Mouse (Mus musculus) adrenal gland, adult (tissue): ENCODE data around the gene Gm11938.
"Not testable (repeated sequence)": the region's sequence is repeated elsewhere in the genome, so short reads cannot be mapped to it uniquely, and the experiment has no call there.

Experiments
- DNase-seq, 2 experiments: peaks; one replicate each; pipeline ENCODE4 v3.0.0; 2022 to 2023; ENCODE audit warnings: low spot score in 1 of 2; ENCODE audit not compliant: inconsistent age in 2 of 2

The Gm11938 gene

DNA sequence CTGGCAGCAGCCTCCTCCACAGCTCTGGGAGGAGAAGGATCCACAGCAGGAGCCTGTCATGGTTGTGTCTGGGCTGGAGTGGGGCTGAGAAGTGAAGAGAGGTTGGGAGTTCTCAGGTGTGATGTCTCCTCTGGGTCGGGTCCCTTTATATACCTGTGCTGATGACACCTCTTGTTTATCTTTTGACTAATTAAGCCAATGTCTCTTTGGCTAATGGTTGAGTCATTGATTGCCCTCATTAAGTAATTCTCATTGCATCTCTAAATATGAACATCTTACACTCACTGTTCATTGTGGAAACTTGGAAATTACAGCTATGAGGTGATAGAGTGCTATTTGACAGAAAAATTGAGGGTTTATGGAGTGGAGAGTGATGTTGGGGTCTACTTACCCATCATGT is at the start of gene Gm11938:
Gene Gm11938, minus strand, starts transcription at position 101 of the 400 bp plus-strand sequence.
- DNase-seq, result not testable (repeated sequence)

DNA sequence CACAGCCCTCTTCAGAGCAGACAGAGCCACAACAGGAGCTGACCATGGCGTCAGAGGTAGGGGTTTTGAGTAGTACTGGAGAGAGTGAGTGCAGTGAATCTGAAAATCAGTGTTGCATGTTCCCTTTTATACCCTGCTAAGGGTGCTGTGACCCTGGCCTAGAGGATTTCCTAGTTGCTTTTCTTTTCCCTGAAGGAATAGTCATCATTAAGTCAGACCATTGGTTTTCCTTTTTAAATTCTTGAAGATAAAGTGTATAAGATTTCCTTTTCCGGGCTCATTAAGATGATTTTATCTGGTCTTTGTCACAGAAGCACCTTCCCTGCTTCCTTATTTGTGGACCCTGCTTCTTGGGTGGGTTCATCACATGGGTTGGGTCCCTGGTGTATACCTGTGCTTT is 47.0 kb upstream of the Gm11938 start, which contains the start of gene Gm11555:
Gene Gm11555, minus strand, starts transcription at position 101 of the 400 bp plus-strand sequence.
- no peak for DNase-seq

DNA sequence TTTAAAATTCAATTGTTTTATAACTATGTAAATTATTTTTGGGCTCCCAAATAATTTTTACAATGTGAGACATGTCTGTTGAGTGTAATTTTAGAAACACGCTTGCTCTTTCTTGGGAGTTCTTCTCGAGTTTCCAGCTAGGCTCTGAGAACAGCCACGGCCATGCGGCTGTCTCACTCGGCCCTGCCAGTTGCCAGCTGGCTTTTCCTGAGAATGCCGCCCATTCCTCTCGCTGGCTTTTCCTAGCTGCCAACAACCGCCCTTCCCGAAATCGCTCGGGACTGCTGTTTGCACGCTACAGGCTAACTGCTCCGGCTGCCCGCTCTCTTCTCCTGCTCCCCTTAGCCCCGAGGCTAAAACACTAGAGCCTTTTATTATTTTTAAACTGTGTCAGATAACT is 43.3 kb upstream of the Gm11938 start:
- no peak for DNase-seq

DNA sequence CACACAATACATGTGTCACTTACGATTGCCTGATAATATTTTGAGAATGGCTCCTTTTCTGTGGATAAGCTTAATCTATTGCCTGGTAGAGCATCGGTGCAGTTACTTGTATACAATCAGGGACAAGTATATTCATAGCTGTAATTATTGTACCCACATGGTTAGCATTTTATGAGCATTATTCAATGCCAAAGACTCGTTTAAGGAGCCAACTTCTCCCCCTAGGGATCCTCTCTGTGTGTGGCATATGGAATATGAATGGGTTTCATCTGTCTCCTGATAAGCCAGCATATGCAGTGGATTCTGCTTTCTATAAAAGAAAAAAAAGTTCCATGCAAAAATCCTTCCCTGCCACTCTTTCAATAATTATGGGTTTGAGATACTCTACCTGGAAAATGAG is 41.2 kb upstream of the Gm11938 start:
- DNase-seq, result no peak

DNA sequence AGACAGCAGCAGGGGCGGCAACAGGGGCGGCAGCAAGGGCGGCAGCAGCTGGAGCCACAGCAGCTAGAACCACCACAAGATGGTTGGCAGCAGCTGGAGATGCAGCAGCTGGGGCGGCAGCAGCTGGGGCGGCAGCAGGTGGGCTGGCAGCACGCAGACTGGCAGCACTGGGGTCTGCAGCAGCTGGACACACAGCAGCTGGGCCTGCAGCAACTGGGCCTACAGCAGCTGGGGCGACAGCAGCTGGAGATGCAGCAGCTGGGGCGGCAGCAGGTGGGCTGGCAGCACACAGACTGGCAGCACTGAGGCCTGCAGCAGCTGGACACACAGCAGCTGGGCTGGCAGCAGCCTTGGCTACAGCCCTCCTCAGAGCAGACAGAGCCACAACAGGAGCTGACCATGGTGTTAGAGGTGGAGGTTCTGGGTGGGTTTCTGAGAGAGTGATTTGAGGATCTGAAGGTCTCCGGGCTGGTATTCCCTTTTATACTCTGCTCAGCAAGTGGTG is 40.6 kb upstream of the Gm11938 start, which contains the start of gene Krtap4-7:
Gene Krtap4-7, minus strand, starts transcription at position 455 of the 505 bp plus-strand sequence.
- not testable (repeated sequence) for DNase-seq

DNA sequence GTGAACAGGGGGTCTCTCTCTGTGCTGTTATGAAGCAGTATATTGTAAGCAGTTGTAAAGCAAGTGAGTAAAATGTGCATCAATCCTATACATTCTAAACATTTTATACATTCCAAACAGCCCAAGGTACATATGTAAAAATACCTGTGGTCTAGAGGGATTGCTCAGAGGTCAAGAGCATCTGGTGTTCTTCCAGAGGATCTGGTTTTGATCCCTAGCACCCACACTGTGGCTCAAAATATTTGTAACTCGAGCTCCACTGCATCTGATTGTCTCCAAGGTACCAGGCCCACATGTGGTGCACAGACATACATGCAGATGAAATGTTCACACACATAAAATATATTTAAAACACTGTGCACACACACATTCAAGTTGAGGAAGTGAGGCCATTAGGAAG is 37.8 kb upstream of the Gm11938 start:
- no peak for DNase-seq

DNA sequence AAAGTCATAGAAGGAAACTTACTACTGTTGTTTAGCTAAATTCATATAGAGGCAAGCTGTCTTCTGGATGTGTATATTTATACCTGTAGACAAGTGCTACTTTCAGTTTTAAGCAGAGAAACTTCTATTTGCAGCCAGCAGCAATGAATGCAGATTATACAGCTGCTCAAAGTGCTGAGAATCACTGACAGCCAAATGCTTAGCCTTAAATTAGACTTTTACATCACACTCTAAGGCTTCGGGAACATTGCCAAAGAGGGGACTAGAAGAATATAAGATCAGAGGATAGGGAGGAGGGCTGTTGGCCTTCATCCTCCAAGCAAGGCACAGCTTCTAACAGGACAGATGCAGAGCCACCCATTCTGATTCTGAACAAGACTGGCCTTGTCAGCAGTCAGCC is 34.0 kb upstream of the Gm11938 start:
- no peak for DNase-seq

DNA sequence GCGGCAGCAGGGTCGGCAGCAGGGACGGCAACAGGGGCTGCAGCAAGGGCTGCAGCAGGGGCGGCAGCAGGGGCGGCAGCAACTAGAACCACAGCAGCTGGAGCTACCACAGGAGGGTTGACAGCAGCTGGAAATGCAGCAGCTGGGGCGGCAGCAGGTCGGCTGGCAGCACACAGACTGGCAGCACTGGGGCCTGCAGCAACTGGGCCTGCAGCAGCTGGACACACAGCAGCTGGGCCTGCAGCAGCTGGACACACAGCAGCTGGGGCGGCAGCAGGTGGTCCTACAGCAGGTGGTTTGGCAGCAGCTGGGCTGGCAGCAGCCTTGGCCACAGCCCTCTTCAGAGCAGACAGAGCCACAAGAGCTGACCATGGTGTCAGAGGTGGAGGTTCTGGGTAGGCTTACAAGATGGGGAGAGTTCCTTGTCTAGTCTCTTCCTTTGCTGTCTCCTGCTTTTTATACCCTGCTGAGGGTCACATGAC is 31.6 kb upstream of the Gm11938 start, which contains the start of gene Krtap4-2:
Gene Krtap4-2, minus strand, starts transcription at position 432 of the 482 bp plus-strand sequence.
- no peak for DNase-seq

DNA sequence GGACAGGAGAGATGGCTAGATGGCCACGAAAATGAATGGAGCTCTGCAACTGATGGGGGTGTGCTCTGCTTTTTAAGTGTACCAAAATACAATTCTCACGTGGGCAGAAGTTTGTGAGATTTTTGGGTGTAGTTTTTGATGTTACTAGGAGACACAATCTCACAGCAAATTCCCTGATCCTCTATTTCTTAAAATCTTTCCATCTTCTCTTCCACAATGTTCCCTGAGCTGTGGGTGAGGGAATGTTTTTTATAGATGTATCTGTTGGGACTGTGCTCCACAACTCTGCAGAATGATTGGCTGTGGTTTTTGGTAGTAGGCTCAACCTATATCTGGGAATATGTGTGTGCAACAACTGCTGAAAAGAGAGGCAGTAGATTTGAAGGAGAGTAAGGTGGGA is 30.2 kb upstream of the Gm11938 start:
- DNase-seq, result no peak

DNA sequence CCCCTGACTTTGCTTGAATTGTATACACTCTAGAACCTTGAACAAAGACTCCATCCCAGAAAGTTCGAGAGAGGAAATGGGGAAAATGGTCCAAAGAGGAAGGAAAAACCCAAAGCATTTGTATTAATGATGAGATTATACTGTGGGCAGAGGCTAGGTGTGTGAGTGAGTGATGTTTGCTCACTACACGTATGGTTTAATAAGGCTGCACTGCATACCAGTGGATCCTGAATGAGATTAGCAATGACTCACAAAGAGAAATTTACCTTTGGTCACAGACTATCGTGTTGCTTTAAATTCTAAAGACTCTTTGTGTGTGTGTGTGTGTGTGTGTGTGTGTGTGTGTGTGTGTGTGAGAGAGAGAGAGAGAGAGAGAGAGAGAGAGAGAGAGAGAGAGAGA is 27.8 kb upstream of the Gm11938 start:
- no peak for DNase-seq

DNA sequence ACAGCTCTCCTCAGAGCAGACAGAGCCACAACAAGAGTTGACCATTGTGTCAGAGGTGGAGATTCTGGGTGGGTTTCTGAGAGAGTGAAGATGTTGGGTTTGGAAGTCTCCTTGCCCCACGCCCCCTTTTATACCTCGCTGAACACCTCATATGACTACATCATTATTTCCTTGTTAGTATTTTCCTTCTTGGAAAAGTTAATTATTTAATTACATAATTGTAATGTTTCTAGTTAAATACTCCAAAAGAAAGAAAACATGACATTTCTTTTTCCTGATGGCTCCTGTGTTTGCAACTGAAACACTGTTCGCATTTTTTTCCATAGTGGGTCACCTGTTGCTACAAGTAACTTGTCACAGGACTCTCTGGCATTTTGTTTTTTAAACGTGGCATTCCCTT is 25.0 kb upstream of the Gm11938 start, which contains the start of gene Krtap4-1:
Gene Krtap4-1, minus strand, starts transcription at position 101 of the 400 bp plus-strand sequence.
- no peak for DNase-seq

DNA sequence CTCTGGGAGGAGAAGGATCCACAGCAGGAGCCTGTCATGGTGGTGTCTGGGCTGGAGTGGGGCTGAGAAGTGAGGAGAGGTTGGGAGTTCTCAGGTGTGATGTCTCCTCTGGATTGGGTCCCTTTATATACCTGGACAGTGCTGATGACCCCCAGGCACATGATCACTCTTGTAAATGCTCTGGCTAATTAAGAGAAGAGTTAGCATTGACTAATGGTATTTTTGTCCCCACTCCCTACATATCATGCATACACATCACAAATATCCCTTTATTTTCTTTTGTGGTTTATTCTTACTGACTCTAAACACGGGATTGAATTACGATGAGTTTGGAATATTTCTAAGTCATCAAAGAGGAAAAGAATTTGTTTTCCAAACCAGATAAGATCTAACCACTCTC is 17.2 kb upstream of the Gm11938 start, which contains the start of gene Gm11562:
Gene Gm11562, minus strand, starts transcription at position 101 of the 400 bp plus-strand sequence.
- no peak for DNase-seq

DNA sequence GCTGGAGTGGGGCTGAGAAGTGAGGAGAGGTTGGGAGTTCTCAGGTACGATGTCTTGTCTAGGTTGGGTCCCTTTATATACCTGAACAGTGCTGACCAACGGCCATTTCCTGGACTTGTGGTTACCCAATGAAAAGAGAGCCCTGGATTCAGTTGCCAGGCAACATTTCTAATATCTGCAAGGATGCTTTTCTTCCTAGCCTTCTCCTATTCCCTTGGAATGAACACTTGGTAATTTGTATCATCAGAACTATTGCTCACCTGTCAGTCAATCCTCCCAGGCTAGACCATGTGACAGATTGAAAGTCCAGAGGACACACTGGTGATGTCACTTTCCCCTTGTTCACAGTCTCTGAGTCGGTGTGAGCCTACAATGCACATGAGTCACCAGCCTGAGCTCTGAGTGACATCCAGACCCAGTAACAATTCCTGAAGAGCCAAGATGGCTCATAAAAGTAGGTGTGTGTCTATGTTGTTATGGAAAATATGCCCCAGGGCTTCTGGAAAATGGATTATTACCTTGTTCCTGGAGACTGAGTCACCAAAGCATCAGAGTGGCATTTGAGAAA is 11.8 kb upstream of the Gm11938 start, which contains the start of gene Krtap2-4:
Gene Krtap2-4, minus strand, starts transcription at position 51 of the 568 bp plus-strand sequence.
- peak in 1 of 2 experiments; percentile 18 for DNase-seq

DNA sequence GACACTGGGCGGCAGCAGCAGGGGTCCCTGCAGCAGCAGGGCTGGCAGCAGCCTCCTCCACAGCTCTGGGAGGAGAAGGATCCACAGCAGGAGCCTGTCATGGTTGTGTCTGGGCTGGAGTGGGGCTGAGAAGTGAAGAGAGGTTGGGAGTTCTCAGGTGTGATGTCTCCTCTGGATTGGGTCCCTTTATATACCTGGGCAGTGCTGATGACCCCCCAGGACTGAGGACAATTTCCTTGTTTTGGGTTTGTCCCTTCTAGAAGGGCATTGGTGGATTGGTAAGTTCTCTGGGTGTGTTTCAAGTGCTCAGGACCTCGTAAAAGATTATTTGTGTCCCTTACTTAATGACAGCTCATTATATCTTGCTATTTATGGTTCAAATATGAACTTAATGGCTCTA is 7.0 kb upstream of the Gm11938 start, which contains the start of gene Gm11937:
Gene Gm11937, minus strand, starts transcription at position 101 of the 400 bp plus-strand sequence.
- DNase-seq, result not testable (repeated sequence)

DNA sequence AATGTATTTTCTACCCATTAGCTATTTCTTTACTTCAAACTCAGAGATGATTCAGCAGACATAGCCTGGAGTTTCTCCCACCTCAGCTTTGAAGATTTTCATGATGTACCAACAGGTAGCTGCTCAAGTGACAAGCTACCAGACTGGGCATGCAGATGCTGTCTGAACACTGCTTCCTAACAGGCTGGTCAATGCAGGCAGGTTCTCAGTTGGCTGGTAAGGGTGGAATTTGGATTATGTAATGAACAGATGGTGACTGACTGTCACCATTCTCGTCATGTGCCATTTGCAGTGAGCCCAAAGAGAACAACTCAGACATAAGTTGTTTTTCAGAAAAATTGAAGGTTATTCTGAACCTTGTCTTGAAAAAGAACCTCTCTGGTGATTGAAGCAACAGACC is 6.0 kb upstream of the Gm11938 start:
- no peak for DNase-seq

DNA sequence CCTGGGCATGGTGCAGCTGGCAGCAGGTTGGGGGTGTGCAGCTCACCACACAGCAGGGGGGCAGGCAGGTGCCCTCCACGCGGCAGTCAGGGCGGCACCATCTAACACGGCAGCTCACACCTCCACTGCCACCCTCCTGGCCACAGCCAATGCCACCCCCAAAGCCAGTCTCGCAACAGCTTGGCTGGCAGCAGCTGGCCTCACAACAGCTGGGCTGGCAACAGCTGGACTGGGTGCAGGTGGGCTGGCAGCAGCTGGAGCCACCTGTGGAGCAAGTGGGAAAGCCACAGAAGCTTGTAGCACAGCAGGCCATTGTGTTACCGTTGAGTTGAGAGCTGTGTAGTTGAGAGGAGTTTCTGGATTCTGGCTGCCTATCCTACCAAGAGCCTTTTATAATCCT is 5.4 kb downstream of the Gm11938 start, which contains the start of gene Krtap9-3:
Gene Krtap9-3, minus strand, starts transcription at position 364 of the 400 bp plus-strand sequence.
- DNase-seq, result not testable (repeated sequence)

DNA sequence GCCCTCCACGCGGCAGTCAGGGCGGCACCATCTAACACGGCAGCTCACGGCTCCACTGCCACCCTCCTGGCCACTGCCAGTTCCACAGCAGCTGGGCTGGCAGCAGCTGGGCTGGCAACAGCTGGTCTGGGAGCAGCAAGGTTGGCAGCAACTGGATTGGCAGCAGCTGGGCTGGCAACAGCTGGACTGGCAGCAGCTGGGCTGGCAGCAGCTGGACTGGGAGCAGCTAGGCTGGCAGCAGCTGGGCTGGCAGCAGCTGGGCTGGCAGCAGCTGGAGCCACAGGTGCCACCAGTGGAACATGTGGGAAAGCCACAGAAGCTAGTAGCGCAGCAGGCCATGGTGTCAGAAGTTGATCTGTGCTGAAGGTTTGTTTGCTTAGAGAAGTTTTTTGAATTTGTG is 12.1 kb downstream of the Gm11938 start, which contains the start of gene Krtap1-3:
Gene Krtap1-3, minus strand, starts transcription at position 359 of the 400 bp plus-strand sequence.
- no peak for DNase-seq

DNA sequence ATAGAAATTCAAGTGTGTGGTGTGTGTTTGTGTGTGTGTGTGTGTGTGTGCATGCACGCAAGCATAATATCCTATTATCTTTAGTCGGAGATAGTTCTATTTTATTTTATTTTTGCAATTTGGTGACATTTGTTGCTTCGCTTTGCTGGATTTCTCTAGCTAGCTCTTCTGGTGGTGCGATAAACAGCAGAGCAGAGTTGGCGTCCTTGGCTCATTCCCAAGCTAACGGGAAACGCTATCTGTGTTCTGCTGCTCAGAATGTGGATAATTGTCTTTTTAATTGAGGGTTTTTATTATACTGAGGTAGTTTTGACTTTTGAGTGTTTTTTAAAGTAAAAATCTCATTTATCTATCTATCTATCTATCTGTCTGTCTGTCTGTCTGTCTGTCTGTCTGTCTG is 18.0 kb downstream of the Gm11938 start:
- no peak for DNase-seq

DNA sequence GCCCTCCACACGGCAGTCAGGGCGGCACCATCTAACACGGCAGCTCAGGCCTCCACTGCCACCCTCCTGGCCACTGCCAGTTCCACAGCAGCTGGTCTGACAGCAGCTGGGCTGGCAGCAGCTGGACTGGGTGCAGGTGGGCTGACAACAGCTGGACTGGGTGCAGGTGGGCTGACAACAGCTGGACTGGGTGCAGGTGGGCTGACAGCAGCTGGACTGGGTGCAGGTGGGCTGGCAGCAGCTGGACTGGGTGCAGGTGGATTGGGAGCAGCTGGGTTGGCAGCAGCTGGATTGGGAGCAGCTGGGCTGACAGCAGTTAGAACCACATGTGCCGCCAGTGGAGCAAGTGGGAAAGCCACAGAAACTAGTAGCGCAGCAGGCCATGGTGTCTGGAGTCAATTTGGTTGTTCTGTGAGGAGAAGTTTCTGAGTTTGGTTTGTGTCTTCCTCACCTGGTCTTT is 19.8 kb downstream of the Gm11938 start, which contains the start of gene Krtap1-4:
Gene Krtap1-4, minus strand, starts transcription at position 410 of the 460 bp plus-strand sequence.
- DNase-seq, result no peak

DNA sequence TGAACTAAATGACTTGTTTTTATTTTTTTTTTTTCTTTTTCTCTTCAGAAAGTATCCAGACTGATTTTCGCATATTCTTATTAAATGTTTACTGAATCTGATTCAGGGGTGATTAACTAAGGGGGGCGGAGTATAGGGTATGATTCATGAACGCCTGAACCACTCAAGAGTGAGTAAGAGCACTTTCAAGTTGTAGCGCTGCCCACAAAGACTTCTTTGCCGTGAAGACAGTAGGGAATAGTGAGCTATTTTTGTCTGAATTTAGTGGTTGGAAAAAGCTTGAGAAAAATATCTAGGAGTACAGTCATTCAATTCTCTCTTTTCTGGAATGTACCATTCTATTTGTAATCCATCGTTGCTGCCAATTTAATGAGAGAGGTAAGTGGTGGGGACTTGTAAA is 21.5 kb downstream of the Gm11938 start:
- DNase-seq, result no peak

DNA sequence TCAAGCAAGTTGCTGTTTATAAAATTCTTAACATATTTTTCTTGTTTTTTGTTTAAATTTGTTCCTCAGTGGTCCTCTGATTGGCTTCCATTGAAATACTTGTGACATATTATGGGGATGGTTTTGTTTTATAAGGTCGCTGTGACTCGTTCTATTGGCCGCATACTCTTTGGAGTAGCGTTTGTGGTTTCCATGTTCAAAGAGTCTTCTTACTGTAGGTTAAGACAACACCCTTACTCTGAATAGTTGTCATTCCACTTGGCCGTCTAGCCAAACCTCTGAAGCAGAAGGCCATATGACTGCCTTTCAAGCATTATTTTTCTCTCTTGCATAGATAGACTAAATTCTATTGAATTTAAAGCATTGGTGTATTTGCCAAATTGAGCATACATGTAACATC is 22.1 kb downstream of the Gm11938 start:
- no peak for DNase-seq

DNA sequence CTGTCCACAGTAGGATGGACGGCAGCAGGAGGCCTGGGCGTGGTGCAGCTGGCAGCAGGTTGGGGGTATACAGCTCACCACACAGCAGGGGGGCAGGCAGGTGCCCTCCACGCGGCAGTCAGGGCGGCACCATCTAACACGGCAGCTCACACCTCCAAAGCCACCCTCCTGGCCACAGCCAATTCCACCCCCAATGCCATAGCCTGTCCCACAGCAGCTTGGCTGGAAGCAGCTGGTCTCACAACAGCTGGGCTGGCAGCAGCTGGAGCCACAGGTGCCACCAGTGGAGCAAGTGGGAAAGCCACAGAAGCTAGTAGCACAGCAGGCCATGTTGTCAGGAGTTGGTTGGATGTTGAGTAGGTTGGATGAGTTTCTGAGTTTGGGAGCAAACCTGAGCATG is 22.5 kb downstream of the Gm11938 start, which contains the start of gene Krtap1-5:
Gene Krtap1-5, minus strand, starts transcription at position 381 of the 400 bp plus-strand sequence.
- no peak for DNase-seq
